Mouse (Mus musculus) ES-CJ7 (cell line): ENCODE data around the gene Vmn2r15.

Experiments used
- DNase-seq: peaks from one replicate; pipeline ENCODE4 v3.0.0; 2011; ENCODE audit warnings: low read depth, low spot score

The Vmn2r15 gene

DNA sequence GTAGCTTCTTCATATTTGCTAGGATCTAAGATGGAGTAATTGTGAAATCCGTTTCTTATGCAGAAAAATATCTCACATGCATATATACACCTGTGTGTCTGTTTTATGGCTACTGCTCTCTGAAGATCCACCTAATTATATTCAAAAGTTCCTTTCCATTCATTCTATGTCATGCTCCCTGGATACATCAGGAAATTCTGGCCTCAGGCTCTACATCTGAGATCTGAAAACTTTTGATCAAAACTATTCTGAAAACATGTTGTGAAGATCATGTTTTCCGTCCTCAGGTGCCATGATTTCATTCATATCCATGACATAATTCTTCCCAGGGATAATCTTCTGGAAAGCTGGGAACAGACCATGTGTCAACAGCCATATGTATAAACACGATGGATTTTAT lies at the start of gene Vmn2r15:
TSS of gene Vmn2r15 (minus strand) at position 101 of the 400 bp plus-strand sequence.
- DNase-seq = no peak

DNA sequence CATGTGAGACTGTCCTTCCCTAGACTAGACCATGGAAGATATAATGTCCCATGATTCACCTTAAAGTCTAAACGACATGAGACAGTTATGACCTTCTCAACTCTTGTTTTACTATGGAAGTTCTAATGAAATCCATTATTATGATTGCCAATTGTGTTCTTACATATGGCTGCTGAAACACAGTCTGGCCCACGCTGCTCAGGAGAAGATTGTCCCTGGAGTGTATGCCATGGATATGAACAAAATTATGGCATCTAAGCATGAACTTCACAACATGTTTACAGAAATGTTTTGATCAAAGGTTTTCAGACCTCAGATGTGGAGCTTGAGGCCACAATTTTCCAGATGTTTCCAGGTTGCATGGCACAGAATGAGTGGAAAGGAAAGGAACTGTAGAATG lies 32.4 kb upstream of the Vmn2r15 start, which contains the start of gene Vmn2r16:
TSS of gene Vmn2r16 (plus strand) at position 301 of the 400 bp plus-strand sequence.
- no peak for DNase-seq

DNA sequence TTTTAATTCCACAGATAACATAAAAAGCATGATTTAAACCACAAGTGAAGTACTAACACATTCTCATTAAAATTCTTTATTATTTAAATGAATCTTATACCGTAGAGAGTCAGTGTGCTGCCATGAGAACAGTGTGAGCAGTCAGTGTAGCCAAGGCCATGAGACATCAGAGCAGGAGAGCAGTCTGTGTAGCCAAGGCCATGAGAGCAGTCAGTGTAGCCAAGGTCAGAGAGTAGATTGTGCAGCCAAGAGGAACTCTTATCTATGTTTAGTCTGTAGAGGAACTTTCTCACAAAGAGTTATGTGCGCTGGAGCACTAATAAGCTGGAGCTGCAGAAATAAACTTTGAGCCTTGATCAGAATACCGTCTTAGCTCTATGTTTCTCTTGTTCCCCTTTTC lies 2.8 kb downstream of the Vmn2r15 start:
- DNase-seq = no peak
